Mouse (Mus musculus) CD4-positive helper T cell, adult 2 months (primary cell): ENCODE measurements around the gene Aldh3b2.
"Not testable (repeated sequence)": the region's sequence is repeated elsewhere in the genome, so short reads cannot be mapped to it uniquely, and the experiment has no call there.

Source experiments
- DNase-seq: peaks from one replicate; pipeline ENCODE4 v3.0.0-alpha.2; 2012; ENCODE audit warnings: low read depth, missing footprints, low spot score

The Aldh3b2 gene

GRCm38 (mm10) chr19:3947813-3948212 lies 24.3 kb upstream of the Aldh3b2 start:
- DNase-seq = no peak

- no peak for DNase-seq
Observed at GRCm38 (mm10) chr19:3948546-3948945, 23.6 kb upstream of the Aldh3b2 start.

GRCm38 (mm10) chr19:3950331-3950730 lies 21.8 kb upstream of the Aldh3b2 start:
- DNase-seq = no peak

- DNase-seq = no peak
Observed at GRCm38 (mm10) chr19:3951461-3951860, 20.7 kb upstream of the Aldh3b2 start.

GRCm38 (mm10) chr19:3952099-3952498 lies 20.0 kb upstream of the Aldh3b2 start:
- no peak for DNase-seq

GRCm38 (mm10) chr19:3955033-3955432 lies 17.1 kb upstream of the Aldh3b2 start:
- DNase-seq = no peak

GRCm38 (mm10) chr19:3955804-3956203 lies 16.3 kb upstream of the Aldh3b2 start:
- DNase-seq = no peak

GRCm38 (mm10) chr19:3957296-3958036 lies 14.7 kb upstream of the Aldh3b2 start:
- DNase-seq = not testable (repeated sequence)

GRCm38 (mm10) chr19:3958470-3958869 lies 13.7 kb upstream of the Aldh3b2 start, which contains the start of gene Aldh3b3:
Aldh3b3 (plus strand) TSS chr19:3958645.
- no peak for DNase-seq

GRCm38 (mm10) chr19:3959030-3959429 lies 13.1 kb upstream of the Aldh3b2 start:
- DNase-seq = no peak

GRCm38 (mm10) chr19:3960211-3960610 lies 11.9 kb upstream of the Aldh3b2 start:
- no peak for DNase-seq

- DNase-seq = not testable (repeated sequence)
Observed at GRCm38 (mm10) chr19:3961805-3962204, 10.3 kb upstream of the Aldh3b2 start.

GRCm38 (mm10) chr19:3962469-3962868 lies 9.7 kb upstream of the Aldh3b2 start:
- DNase-seq = no peak

- no peak for DNase-seq
Observed at GRCm38 (mm10) chr19:3964030-3964429, 8.1 kb upstream of the Aldh3b2 start.

GRCm38 (mm10) chr19:3966330-3967075 lies 5.6 kb upstream of the Aldh3b2 start:
- DNase-seq = no peak

GRCm38 (mm10) chr19:3967258-3967657 lies 4.9 kb upstream of the Aldh3b2 start:
- DNase-seq = no peak

- not testable (repeated sequence) for DNase-seq
Observed at GRCm38 (mm10) chr19:3974608-3975007, 2.5 kb downstream of the Aldh3b2 start.

GRCm38 (mm10) chr19:3975866-3976265 lies 3.7 kb downstream of the Aldh3b2 start:
- DNase-seq = peak; percentile 43

- peak; percentile 82 for DNase-seq
Observed at GRCm38 (mm10) chr19:3980309-3980708, 8.2 kb downstream of the Aldh3b2 start.

- DNase-seq = no peak
Observed at GRCm38 (mm10) chr19:3980917-3981316, 8.8 kb downstream of the Aldh3b2 start.

- no peak for DNase-seq
Observed at GRCm38 (mm10) chr19:3983527-3984200, 11.5 kb downstream of the Aldh3b2 start.

GRCm38 (mm10) chr19:3985261-3985681 lies 13.1 kb downstream of the Aldh3b2 start:
- no peak for DNase-seq
